Mouse (Mus musculus): Measurements from ENCODE around the gene Nkiras1. TPM values are rescaled to one million over a fixed set of nuclear protein-coding genes. Genes with fewer than 3 reads are reported as not detected.

Gene Nkiras1
- polyA plus RNA-seq, 1 experiment from 2014 or later = 18.1 TPM

GRCm38 (mm10) chr14:18271666-18272065 lies 730 bp downstream of the Nkiras1 start:
- WGBS = 7% methylated on average over 7 of the region's 7 CpGs
- DNase-seq (ENCODE audit: low spot score) (no peak), ATAC-seq (replicated peaks; ENCODE audit: low FRiP score, low read depth) (no peak)
- Histone ChIP-seq H3K4me3 (replicated peaks; ENCODE audit: low read depth, low read length) (peak overlapping the region; percentile 97), H3K27ac (no peak overlapping the region), H3K36me3 (ENCODE audit: insufficient read depth, low read length) (peaks cover 14% of the 10 kb centered on the region; the same call in 1 of the 2 replicates), H3K4me1 (replicated peaks; ENCODE audit: insufficient read depth, low read length) (no peaks in the 10 kb centered on the region), H3K27me3 (ENCODE audit: insufficient read depth, low read length) (no peaks in the 10 kb centered on the region), H3K9me3 (replicated peaks; ENCODE audit: low read length) (no peaks in the 10 kb centered on the region), H3K4me2 (ENCODE audit: low read length) (peak overlapping the region; percentile 74), H3K9ac (ENCODE audit: low read depth, low read length) (peak overlapping the region; percentile 50; the same call in 1 of the 2 replicates)
- TF ChIP-seq CTCF (IDR thresholded peaks at IDR 0.05; ENCODE audit: low read depth) = no peak

DNA sequence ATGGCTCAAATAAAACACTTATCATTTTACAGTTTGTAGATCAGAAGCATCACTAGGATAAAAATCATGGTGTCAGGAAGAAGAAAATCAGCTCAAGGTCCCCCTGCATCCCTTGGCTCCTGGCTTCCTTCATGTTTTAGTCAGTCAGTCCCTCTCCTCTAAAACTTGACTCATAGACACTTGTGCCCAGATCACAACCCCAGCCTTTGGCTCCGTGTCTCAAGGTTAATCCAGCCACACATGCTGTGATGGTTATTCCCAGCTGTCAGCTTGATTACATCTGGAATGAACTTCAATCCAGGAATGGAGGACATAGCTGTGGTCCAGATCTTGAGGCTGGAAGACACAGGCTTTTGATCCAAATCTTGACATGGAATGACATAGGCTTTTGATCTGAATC lies 3.6 kb downstream of the Nkiras1 start:
- Histone ChIP-seq H3K9me3 (replicated peaks; ENCODE audit: low read length) (no peaks in the 10 kb centered on the region), H3K4me1 (replicated peaks; ENCODE audit: insufficient read depth, low read length) (no peaks in the 10 kb centered on the region), H3K27ac (no peak overlapping the region), H3K4me3 (replicated peaks; ENCODE audit: low read depth, low read length) (no peak overlapping the region), H3K36me3 (ENCODE audit: insufficient read depth, low read length) (0 out of 2 replicates have a peak, but pooled peaks cover 11% of the 10 kb centered on the region), H3K9ac (ENCODE audit: low read depth, low read length) (no peak overlapping the region), H3K4me2 (ENCODE audit: low read length) (no peak overlapping the region), H3K27me3 (ENCODE audit: insufficient read depth, low read length) (no peaks in the 10 kb centered on the region)
- 92% methylated on average over 1 of the region's 1 CpGs for WGBS
- ATAC-seq (replicated peaks; ENCODE audit: low FRiP score, low read depth) = no peak
- no peak for TF ChIP-seq CTCF (IDR thresholded peaks at IDR 0.05; ENCODE audit: low read depth)
- DNase-seq (ENCODE audit: low spot score) = no peak

DNA sequence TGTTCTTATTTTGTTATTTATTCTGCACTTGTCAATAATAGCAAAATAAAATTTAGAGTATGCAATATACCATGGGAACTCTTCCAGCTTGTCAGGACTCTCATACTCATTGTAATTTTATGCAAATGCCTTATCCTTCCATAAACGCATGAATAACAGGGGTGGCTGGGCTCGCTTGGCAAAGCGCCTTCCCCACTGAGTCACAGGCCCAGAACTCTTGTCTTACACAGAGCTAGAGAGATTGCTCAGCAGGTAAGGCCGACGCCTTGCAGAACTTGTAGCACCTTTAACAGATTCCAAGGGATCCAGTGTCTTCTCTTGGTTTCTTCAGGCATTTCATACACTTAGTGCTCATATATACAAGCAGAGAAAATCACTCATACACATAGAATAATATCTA lies 9.4 kb downstream of the Nkiras1 start:
- Histone ChIP-seq H3K9me3 (replicated peaks; ENCODE audit: low read length) (no peaks in the 10 kb centered on the region), H3K4me3 (replicated peaks; ENCODE audit: low read depth, low read length) (no peak overlapping the region), H3K4me1 (replicated peaks; ENCODE audit: insufficient read depth, low read length) (no peaks in the 10 kb centered on the region), H3K27ac (no peak overlapping the region), H3K36me3 (ENCODE audit: insufficient read depth, low read length) (peaks cover 27% of the 10 kb centered on the region), H3K4me2 (ENCODE audit: low read length) (no peak overlapping the region), H3K9ac (ENCODE audit: low read depth, low read length) (no peak overlapping the region), H3K27me3 (ENCODE audit: insufficient read depth, low read length) (no peaks in the 10 kb centered on the region)
- no peak for ATAC-seq (replicated peaks; ENCODE audit: low FRiP score, low read depth)
- 88% methylated on average over 5 of the region's 5 CpGs for WGBS
- TF ChIP-seq CTCF (IDR thresholded peaks at IDR 0.05; ENCODE audit: low read depth) = no peak
- no peak for DNase-seq (ENCODE audit: low spot score)

- Histone ChIP-seq H3K9ac (ENCODE audit: low read depth, low read length) (no peak overlapping the region), H3K4me2 (ENCODE audit: low read length) (no peak overlapping the region), H3K27me3 (ENCODE audit: insufficient read depth, low read length) (no peaks in the 10 kb centered on the region), H3K27ac (no peak overlapping the region), H3K36me3 (ENCODE audit: insufficient read depth, low read length) (peaks cover 16% of the 10 kb centered on the region), H3K9me3 (replicated peaks; ENCODE audit: low read length) (no peaks in the 10 kb centered on the region), H3K4me3 (replicated peaks; ENCODE audit: low read depth, low read length) (no peak overlapping the region), H3K4me1 (replicated peaks; ENCODE audit: insufficient read depth, low read length) (no peaks in the 10 kb centered on the region)
- ATAC-seq (replicated peaks; ENCODE audit: low FRiP score, low read depth) (no peak), DNase-seq (ENCODE audit: low spot score) (peak; percentile 52)
- WGBS = 87% methylated on average over 2 of the region's 2 CpGs
- peak; percentile 67 for TF ChIP-seq CTCF (IDR thresholded peaks at IDR 0.05; ENCODE audit: low read depth)
These were observed 13.6 kb downstream of the Nkiras1 start for GRCm38 (mm10) chr14:18284581-18284980.

DNA sequence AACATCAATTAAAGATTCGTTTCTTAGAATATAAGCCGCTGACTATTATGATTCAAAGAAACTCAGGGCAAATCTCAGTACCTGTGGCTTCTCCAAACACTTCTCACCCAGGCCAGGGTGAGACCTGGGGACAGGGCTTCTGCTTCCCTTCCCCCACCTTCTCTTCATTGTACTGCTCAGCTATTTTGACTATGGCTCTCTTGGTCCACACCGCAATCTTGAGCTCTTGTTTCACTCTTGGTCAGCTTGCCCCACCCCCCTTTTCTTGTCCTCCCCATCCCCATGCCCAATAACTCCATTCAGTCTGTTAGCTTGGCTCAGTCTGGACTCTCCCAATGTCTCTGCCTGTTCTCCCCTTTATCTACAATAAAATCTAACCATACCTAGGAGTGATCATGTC lies 14.5 kb downstream of the Nkiras1 start:
- H3K36me3 ChIP-seq (ENCODE audit: insufficient read depth, low read length) = peaks cover 11% of the 10 kb centered on the region
- no peaks in the 10 kb centered on the region for H3K27me3 ChIP-seq (ENCODE audit: insufficient read depth, low read length)
- no peak overlapping the region for H3K27ac ChIP-seq
- no peak for ATAC-seq (replicated peaks; ENCODE audit: low FRiP score, low read depth)
- H3K4me2 ChIP-seq (ENCODE audit: low read length) = no peak overlapping the region
- H3K4me3 ChIP-seq (replicated peaks; ENCODE audit: low read depth, low read length) = no peak overlapping the region
- WGBS = 87% methylated on average over 3 of the region's 3 CpGs
- no peaks in the 10 kb centered on the region for H3K4me1 ChIP-seq (replicated peaks; ENCODE audit: insufficient read depth, low read length)
- DNase-seq (ENCODE audit: low spot score) = no peak
- no peak for TF ChIP-seq CTCF (IDR thresholded peaks at IDR 0.05; ENCODE audit: low read depth)
- no peak overlapping the region for H3K9ac ChIP-seq (ENCODE audit: low read depth, low read length)
- no peaks in the 10 kb centered on the region for H3K9me3 ChIP-seq (replicated peaks; ENCODE audit: low read length)

DNA sequence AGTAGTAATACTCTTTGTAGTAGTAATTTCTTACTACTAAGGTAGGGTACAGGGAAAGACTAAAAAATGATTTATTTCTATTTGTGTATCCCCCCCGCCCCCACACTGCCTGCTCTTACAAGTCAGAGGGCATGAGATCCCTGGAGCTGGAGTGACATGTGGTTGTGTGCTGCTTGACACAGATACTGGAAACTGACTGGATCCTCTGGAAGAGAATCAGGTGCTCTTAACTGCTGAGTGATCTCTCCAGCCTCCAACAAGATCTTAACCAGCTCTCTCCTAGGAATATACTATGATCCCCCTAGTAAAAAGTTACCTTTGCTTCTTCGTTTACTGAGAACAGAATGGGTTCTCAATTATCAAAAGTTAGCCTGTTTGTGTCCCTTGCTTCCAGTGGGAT lies 15.5 kb downstream of the Nkiras1 start:
- DNase-seq (ENCODE audit: low spot score) = no peak
- Histone ChIP-seq H3K27ac (no peak overlapping the region), H3K4me3 (replicated peaks; ENCODE audit: low read depth, low read length) (no peak overlapping the region), H3K4me1 (replicated peaks; ENCODE audit: insufficient read depth, low read length) (no peaks in the 10 kb centered on the region), H3K9ac (ENCODE audit: low read depth, low read length) (no peak overlapping the region), H3K36me3 (ENCODE audit: insufficient read depth, low read length) (peaks cover 11% of the 10 kb centered on the region), H3K4me2 (ENCODE audit: low read length) (no peak overlapping the region), H3K9me3 (replicated peaks; ENCODE audit: low read length) (no peaks in the 10 kb centered on the region), H3K27me3 (ENCODE audit: insufficient read depth, low read length) (no peaks in the 10 kb centered on the region)
- 87% methylated on average over 2 of the region's 2 CpGs for WGBS
- no peak for TF ChIP-seq CTCF (IDR thresholded peaks at IDR 0.05; ENCODE audit: low read depth)
- no peak for ATAC-seq (replicated peaks; ENCODE audit: low FRiP score, low read depth)

- H3K4me2 ChIP-seq (ENCODE audit: low read length) = no peak overlapping the region
- no peaks in the 10 kb centered on the region for H3K4me1 ChIP-seq (replicated peaks; ENCODE audit: insufficient read depth, low read length)
- H3K36me3 ChIP-seq (ENCODE audit: insufficient read depth, low read length) = peaks cover 5% of the 10 kb centered on the region; the same call in 1 of the 2 replicates
- no peaks in the 10 kb centered on the region for H3K9me3 ChIP-seq (replicated peaks; ENCODE audit: low read length)
- no peak overlapping the region for H3K9ac ChIP-seq (ENCODE audit: low read depth, low read length)
- TF ChIP-seq CTCF (IDR thresholded peaks at IDR 0.05; ENCODE audit: low read depth) = no peak
- no peak overlapping the region for H3K27ac ChIP-seq
- H3K27me3 ChIP-seq (ENCODE audit: insufficient read depth, low read length) = no peaks in the 10 kb centered on the region
- H3K4me3 ChIP-seq (replicated peaks; ENCODE audit: low read depth, low read length) = no peak overlapping the region
- no peak for ATAC-seq (replicated peaks; ENCODE audit: low FRiP score, low read depth)
- WGBS = 73% methylated on average over 2 of the region's 2 CpGs
- no peak for DNase-seq (ENCODE audit: low spot score)
These were observed 16.5 kb downstream of the Nkiras1 start for GRCm38 (mm10) chr14:18287391-18287790.
